Mouse (Mus musculus): ENCODE data around the gene Zbtb17.

- TF ChIP-seq GATA1 (IDR thresholded peaks at IDR 0.05; ENCODE audit: low read length) (no peak), TAL1 (IDR thresholded peaks at IDR 0.05; ENCODE audit: low read length) (no peak)
These were observed 15.3 kb downstream of the Zbtb17 start for GRCm38 (mm10) chr4:141459766-141460165.
